Mouse (Mus musculus): ENCODE measurements around the gene Il22. TPM values are rescaled to one million over a fixed set of nuclear protein-coding genes. Genes with fewer than 3 reads are reported as not detected.
"Not testable (repeated sequence)": the region's sequence is repeated elsewhere in the genome, so short reads cannot be mapped to it uniquely, and the experiment has no call there.

Gene Il22
- total RNA-seq (2014; rRNA removed) (not detected in 2 replicates), polyA plus RNA-seq (2015; fragmentation: Nextera tagmentation; extraction: Ambion mirVana) (0.71 and 0.72 TPM in 2 replicates)

DNA sequence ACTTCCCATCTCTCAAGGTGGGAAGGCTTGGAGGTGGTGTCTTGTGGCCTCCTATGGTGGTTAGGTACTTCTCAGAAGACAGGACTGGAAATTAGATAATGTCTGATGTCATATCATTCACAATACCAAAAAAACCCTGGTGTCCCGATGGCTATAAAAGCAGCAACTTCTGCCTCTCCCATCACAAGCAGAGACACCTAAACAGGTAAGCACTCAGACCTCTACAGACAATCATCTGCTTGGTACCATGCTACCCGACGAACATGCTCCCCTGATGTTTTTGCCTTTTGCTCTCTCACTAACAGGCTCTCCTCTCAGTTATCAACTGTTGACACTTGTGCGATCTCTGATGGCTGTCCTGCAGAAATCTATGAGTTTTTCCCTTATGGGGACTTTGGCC lies at the start of gene Il22:
Gene Il22, plus strand, starts transcription at position 301 of the 400 bp plus-strand sequence.
- ATAC-seq (ENCODE audit: low FRiP score): no peak
- H3K4me1 ChIP-seq (ENCODE audit: insufficient read depth, low read length): no peaks in the 10 kb centered on the region
- WGBS: 96% methylated on average over 4 of the region's 4 CpGs
- H3K36me3 ChIP-seq (ENCODE audit: insufficient read depth, low read length): no peaks in the 10 kb centered on the region
- no peak for TF ChIP-seq CTCF (IDR thresholded peaks at IDR 0.05)
- H3K9me3 ChIP-seq (ENCODE audit: low read length): no peaks in the 10 kb centered on the region
- no peak for DNase-seq (ENCODE audit: low spot score)
- H3K4me3 ChIP-seq (ENCODE audit: low read depth, low read length): no peak within 1 kb of the TSS
- H3K27me3 ChIP-seq (ENCODE audit: insufficient read depth, low read length): no peaks in the 10 kb centered on the region
- no peak within 1 kb of the TSS for H3K27ac ChIP-seq (ENCODE audit: low read depth, low read length)
- no peak within 1 kb of the TSS for H3K9ac ChIP-seq (replicated peaks; ENCODE audit: low read length, poor library complexity, severe bottlenecking)
- no peak within 1 kb of the TSS for H3K4me2 ChIP-seq (ENCODE audit: low read depth, low read length, poor library complexity, severe bottlenecking)

DNA sequence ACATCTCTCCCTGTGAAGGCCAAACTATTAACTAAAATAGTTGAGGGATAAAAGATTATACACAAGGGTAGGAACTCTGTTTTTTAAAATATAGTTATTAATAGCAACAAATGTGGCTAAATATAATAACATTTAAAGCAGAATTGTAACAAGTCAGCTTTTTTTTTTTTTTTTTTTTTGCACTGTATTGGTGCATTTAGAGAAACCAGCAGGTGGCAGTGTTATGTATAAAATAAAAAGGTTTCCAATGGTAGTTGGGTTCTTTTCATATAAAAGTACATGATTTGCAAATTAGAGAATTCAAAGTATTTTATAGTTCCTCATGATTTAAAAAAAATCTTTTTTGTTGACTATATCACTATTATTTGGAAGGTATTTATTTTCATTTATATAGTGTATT lies 48.8 kb upstream of the Il22 start:
- Histone ChIP-seq H3K9me3 (ENCODE audit: low read length) (no peaks in the 10 kb centered on the region), H3K27me3 (ENCODE audit: insufficient read depth, low read length) (no peaks in the 10 kb centered on the region), H3K4me3 (ENCODE audit: low read depth, low read length) (no peak overlapping the region), H3K36me3 (ENCODE audit: insufficient read depth, low read length) (peaks cover 25% of the 10 kb centered on the region; the same call in 1 of the 2 replicates), H3K9ac (replicated peaks; ENCODE audit: low read length, poor library complexity, severe bottlenecking) (no peak overlapping the region), H3K27ac (ENCODE audit: low read depth, low read length) (no peak overlapping the region), H3K4me1 (ENCODE audit: insufficient read depth, low read length) (no peaks in the 10 kb centered on the region), H3K4me2 (ENCODE audit: low read depth, low read length, poor library complexity, severe bottlenecking) (no peak overlapping the region)
- TF ChIP-seq CTCF (IDR thresholded peaks at IDR 0.05): peak; percentile 62
- ATAC-seq (ENCODE audit: low FRiP score): no peak
- DNase-seq (ENCODE audit: low spot score): peak; percentile 71

- Histone ChIP-seq H3K9ac (replicated peaks; ENCODE audit: low read length, poor library complexity, severe bottlenecking) (no peak overlapping the region), H3K27me3 (ENCODE audit: insufficient read depth, low read length) (no peaks in the 10 kb centered on the region), H3K36me3 (ENCODE audit: insufficient read depth, low read length) (peaks cover 37% of the 10 kb centered on the region; the same call in 1 of the 2 replicates), H3K4me3 (ENCODE audit: low read depth, low read length) (no peak overlapping the region), H3K4me2 (ENCODE audit: low read depth, low read length, poor library complexity, severe bottlenecking) (no peak overlapping the region), H3K9me3 (ENCODE audit: low read length) (no peaks in the 10 kb centered on the region), H3K4me1 (ENCODE audit: insufficient read depth, low read length) (no peaks in the 10 kb centered on the region), H3K27ac (ENCODE audit: low read depth, low read length) (no peak overlapping the region)
- no peak for DNase-seq (ENCODE audit: low spot score)
- no peak for ATAC-seq (ENCODE audit: low FRiP score)
- WGBS: 92% methylated on average over 2 of the region's 2 CpGs
- no peak for TF ChIP-seq CTCF (IDR thresholded peaks at IDR 0.05)
These were observed 43.6 kb upstream of the Il22 start for GRCm38 (mm10) chr10:118161131-118161530.

- ATAC-seq (ENCODE audit: low FRiP score) (no peak), DNase-seq (ENCODE audit: low spot score) (no peak)
- 77% methylated on average over 12 of the region's 12 CpGs for WGBS
- Histone ChIP-seq H3K4me3 (ENCODE audit: low read depth, low read length) (no peak overlapping the region), H3K9me3 (ENCODE audit: low read length) (no peaks in the 10 kb centered on the region), H3K27ac (ENCODE audit: low read depth, low read length) (no peak overlapping the region), H3K9ac (replicated peaks; ENCODE audit: low read length, poor library complexity, severe bottlenecking) (no peak overlapping the region), H3K4me1 (ENCODE audit: insufficient read depth, low read length) (no peaks in the 10 kb centered on the region), H3K27me3 (ENCODE audit: insufficient read depth, low read length) (no peaks in the 10 kb centered on the region), H3K4me2 (ENCODE audit: low read depth, low read length, poor library complexity, severe bottlenecking) (no peak overlapping the region), H3K36me3 (ENCODE audit: insufficient read depth, low read length) (peaks cover 5% of the 10 kb centered on the region; the same call in 1 of the 2 replicates)
- no peak for TF ChIP-seq CTCF (IDR thresholded peaks at IDR 0.05)
These were observed 35.5 kb upstream of the Il22 start for GRCm38 (mm10) chr10:118169212-118169611.

DNA sequence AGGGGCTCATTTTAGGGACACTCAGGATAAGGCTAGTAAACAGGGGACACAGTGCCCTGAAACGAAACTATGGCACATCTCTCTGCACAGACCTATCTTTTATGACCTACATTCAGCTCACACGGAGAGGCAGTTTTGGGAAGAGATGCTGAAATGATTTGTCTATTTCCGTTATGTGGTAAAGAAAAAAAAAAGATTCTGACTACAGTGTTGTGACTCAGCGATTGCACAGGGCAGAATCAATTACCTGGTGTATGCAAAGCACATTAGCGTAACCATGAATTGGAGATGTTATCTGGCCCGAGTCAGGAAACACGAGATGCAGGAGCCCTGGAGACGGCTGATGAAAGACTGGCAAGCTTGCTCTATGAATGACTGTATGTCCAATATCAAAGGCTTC lies 32.3 kb upstream of the Il22 start:
- no peak overlapping the region for H3K9ac ChIP-seq (replicated peaks; ENCODE audit: low read length, poor library complexity, severe bottlenecking)
- no peaks in the 10 kb centered on the region for H3K36me3 ChIP-seq (ENCODE audit: insufficient read depth, low read length)
- H3K4me3 ChIP-seq (ENCODE audit: low read depth, low read length): no peak overlapping the region
- no peaks in the 10 kb centered on the region for H3K4me1 ChIP-seq (ENCODE audit: insufficient read depth, low read length)
- no peak for TF ChIP-seq CTCF (IDR thresholded peaks at IDR 0.05)
- H3K4me2 ChIP-seq (ENCODE audit: low read depth, low read length, poor library complexity, severe bottlenecking): no peak overlapping the region
- WGBS: 67% methylated on average over 8 of the region's 8 CpGs
- ATAC-seq (ENCODE audit: low FRiP score) (no peak), DNase-seq (ENCODE audit: low spot score) (no peak)
- no peak overlapping the region for H3K27ac ChIP-seq (ENCODE audit: low read depth, low read length)
- H3K27me3 ChIP-seq (ENCODE audit: insufficient read depth, low read length): no peaks in the 10 kb centered on the region
- H3K9me3 ChIP-seq (ENCODE audit: low read length): no peaks in the 10 kb centered on the region

- no peaks in the 10 kb centered on the region for H3K27me3 ChIP-seq (ENCODE audit: insufficient read depth, low read length)
- H3K4me3 ChIP-seq (ENCODE audit: low read depth, low read length): no peak overlapping the region
- no peaks in the 10 kb centered on the region for H3K36me3 ChIP-seq (ENCODE audit: insufficient read depth, low read length)
- no peaks in the 10 kb centered on the region for H3K9me3 ChIP-seq (ENCODE audit: low read length)
- H3K4me1 ChIP-seq (ENCODE audit: insufficient read depth, low read length): no peaks in the 10 kb centered on the region
- TF ChIP-seq CTCF (IDR thresholded peaks at IDR 0.05): no peak
- no peak for DNase-seq (ENCODE audit: low spot score)
- 93% methylated on average over 3 of the region's 3 CpGs for WGBS
- no peak overlapping the region for H3K27ac ChIP-seq (ENCODE audit: low read depth, low read length)
- H3K9ac ChIP-seq (replicated peaks; ENCODE audit: low read length, poor library complexity, severe bottlenecking): no peak overlapping the region
- no peak for ATAC-seq (ENCODE audit: low FRiP score)
- H3K4me2 ChIP-seq (ENCODE audit: low read depth, low read length, poor library complexity, severe bottlenecking): no peak overlapping the region
These were observed 31.9 kb upstream of the Il22 start for GRCm38 (mm10) chr10:118172876-118173275.

- not testable (repeated sequence) for H3K27me3 ChIP-seq (ENCODE audit: insufficient read depth, low read length); H3K4me3 ChIP-seq (ENCODE audit: low read depth, low read length); H3K36me3 ChIP-seq (ENCODE audit: insufficient read depth, low read length); H3K9me3 ChIP-seq (ENCODE audit: low read length); ATAC-seq (ENCODE audit: low FRiP score); H3K4me1 ChIP-seq (ENCODE audit: insufficient read depth, low read length); H3K9ac ChIP-seq (replicated peaks; ENCODE audit: low read length, poor library complexity, severe bottlenecking); H3K4me2 ChIP-seq (ENCODE audit: low read depth, low read length, poor library complexity, severe bottlenecking); H3K27ac ChIP-seq (ENCODE audit: low read depth, low read length); DNase-seq (ENCODE audit: low spot score)
- 90% methylated on average over 4 of the region's 4 CpGs for WGBS
These were observed 29.2 kb upstream of the Il22 start for GRCm38 (mm10) chr10:118175542-118175941.
